Mouse (Mus musculus): ENCODE data around the gene Pip4k2b. TPM values are rescaled to one million over a fixed set of nuclear protein-coding genes. Genes with fewer than 3 reads are reported as not detected.

Gene Pip4k2b
- total RNA-seq, 2 experiments from 2014 or later = 2.9 to 12.6 TPM

DNA sequence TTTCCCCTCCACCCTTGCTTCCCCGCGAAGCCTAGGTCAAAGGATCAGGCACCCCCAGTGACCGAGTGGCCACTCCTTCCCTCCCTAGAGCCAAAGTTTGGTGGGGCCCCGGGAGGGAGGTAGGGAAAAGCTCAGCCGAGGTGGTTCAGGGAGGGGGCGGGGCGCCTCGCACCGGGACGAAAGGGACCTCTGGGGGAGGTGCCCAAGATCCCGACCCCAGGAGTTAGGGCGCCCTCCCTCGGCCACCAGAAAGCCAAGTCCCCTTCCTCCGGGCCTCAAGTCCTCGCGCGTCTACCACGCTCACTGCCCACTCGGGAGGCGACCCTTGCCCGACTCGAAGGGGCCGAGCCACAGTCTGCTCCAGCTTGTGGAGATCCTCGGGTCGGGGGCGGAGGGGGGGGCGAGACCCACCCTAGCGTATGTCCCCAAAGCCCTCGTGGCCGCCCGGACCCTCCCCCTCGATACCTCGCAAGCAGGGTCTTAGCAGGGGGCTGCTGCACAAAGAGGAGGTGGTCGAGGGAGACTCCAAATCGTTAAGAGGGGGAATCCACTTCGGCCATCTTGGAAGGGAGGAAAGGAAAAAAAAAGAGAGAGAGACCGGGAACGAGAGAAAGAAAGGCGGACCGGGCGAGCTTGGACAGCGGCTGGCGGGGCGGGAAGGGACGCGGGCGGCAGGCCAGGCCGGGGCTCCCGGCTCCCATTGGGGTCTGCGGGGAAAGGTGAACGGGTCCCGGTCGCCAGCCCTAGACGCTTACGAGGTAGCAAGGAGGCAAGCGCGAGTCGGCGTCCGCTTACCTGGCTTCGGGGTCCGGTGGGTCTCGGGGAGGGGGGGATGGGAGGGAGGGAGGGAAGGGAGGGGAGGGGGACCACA lies 45.5 kb downstream of the Pip4k2b start:
- no peak for ATAC-seq (replicated peaks; ENCODE audit: low FRiP score, poor library complexity, severe bottlenecking)

DNA sequence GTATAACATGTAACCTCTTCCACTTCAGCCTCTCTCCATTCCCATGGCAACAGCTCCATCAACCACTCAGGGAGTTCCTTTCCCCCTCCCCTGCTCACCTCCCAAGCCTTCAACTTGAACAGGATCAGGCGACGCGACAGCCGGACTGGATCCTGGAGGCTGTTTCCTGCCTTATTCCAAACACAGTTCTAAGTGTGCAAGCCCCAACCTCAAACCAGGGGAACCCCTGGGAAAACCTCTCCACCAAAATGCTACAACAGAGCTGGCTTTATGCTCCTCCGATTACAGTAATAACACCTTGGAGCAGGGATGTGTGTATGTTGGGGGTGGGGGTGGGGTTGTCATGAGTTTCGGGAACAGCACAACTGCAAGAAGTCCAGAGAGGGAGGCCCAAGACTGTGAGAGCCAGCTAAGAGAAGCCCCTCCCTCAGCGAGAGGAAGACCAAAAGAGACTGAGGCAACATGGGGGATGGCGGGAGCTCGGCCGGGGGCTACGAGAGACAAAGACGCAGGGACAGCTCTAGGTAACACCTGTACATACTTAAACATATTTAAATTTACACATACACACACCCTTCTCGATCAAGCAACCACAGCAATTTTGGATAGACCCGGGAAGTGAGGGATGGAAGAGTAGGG lies 46.5 kb downstream of the Pip4k2b start:
- ATAC-seq (replicated peaks; ENCODE audit: low FRiP score, poor library complexity, severe bottlenecking) = no peak

GRCm38 (mm10) chr11:97697199-97697890 lies 47.2 kb downstream of the Pip4k2b start:
- no peak for ATAC-seq (replicated peaks; ENCODE audit: low FRiP score, poor library complexity, severe bottlenecking)

GRCm38 (mm10) chr11:97696669-97697068 lies 47.8 kb downstream of the Pip4k2b start:
- ATAC-seq (replicated peaks; ENCODE audit: low FRiP score, poor library complexity, severe bottlenecking) = no peak

DNA sequence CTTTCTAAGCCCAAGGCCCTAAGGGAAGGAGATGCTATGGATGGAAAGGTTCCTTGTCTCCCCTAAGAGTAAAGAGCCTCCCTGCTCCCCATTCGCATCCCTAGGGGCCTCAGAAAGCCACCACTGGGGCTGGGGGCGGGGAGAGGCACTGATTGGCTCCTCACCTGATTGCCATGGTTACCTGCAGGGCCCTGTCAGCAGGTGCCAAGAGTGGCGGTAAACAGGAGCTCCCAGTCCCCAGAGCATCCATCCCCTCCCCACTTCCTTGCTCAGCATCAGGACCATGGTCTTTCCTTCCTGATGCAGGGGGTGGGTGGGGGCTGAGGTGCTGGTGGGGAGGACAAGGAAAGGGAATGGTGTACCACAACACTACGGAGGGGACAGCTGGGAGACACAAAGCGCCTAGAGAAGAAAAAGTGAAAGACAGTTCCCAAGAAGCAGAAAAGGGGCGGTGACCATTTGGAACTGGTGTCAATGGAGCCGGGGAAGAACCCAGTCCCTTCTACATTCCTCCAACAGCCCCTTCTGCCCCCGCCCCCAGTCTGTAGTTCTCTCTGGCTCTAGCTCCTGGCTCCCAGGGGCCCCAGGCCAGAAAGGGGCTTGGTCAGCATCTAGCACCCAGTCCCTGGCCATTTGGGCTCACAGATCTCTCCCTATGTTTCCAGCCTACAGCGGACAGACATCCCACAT lies 48.6 kb downstream of the Pip4k2b start:
- no peak for ATAC-seq (replicated peaks; ENCODE audit: low FRiP score, poor library complexity, severe bottlenecking)

DNA sequence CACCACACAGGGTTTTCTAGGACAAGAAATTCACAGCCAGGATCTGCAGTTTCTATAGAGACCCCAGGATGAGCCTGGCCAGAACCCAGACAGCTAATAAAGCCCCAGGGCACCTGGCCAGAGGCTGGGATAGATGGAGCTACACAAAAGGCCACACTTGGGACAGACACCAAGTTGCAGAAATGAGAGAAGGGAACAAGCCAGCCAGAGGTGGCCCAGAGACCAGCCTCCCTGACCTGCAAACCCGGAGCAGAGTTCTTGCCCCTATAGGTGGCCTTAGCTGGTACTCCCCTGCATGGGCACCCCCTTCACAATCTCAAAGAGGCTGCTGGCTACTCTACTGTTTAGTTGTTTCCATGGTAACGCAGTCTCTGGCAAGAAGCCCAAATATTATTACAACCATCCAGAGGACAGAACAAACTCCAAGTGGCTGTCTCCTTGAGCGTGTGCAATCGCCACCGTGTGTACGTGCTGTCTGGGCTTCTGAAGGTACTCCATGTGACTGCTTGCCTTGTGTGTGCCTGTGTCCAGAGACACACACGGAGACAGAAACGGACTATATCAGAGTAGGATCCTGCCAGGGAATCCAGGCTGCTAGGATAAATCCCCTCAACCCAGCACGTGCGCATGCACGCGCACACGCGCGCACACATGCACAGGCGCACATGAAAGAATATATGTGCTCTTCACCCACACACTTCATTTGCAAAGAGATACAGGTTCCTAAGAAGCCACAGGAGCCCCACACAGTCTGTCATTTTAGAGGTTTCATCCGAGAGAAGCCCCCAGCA lies 49.4 kb downstream of the Pip4k2b start:
- ATAC-seq (replicated peaks; ENCODE audit: low FRiP score, poor library complexity, severe bottlenecking) = no peak

DNA sequence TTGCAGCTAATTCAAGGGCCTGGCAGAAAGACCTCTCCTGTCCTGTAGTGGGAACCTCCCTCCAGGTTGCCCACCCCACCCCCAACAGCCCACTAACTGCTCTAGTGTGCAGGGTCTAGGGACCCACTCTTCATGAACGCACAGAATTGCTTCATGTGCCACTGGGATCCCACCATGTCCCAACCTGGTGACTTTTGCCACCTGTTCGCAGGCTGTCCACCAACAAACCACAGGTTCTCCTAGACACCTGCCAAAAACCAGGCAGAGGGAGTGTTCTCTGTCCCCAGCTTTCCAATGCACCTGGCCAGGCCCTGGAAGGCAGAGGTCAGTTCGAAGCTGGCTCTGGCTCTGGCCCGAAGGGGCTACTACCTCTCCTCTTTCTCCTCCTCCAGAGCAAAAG lies 50.1 kb downstream of the Pip4k2b start:
- no peak for ATAC-seq (replicated peaks; ENCODE audit: low FRiP score, poor library complexity, severe bottlenecking)

- ATAC-seq (replicated peaks; ENCODE audit: low FRiP score, poor library complexity, severe bottlenecking) = 0 out of 2 replicates have a peak, but pooled peaks have one; percentile 8
Observed at GRCm38 (mm10) chr11:97689861-97690260, 54.6 kb downstream of the Pip4k2b start.

DNA sequence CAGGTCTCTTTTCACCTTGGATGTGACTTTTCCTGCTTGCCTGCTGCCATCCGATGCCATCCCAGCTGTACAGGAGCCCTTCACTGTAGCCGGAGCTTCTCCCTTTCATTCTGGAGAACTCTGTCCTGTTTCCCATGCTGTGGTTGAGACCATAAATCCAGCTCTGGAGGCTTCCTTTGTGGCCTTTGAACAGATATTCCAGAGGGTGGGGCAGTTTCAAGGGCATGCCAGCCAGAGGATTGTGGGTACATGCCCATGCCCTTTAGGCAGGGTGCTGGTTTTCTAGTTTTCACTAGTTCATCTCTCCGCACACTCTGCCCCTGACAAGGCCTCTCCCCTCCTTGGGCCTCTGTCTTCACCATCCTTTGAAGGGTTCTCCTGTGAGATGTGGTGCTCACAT lies 57.4 kb downstream of the Pip4k2b start:
- no peak for ATAC-seq (replicated peaks; ENCODE audit: low FRiP score, poor library complexity, severe bottlenecking)

DNA sequence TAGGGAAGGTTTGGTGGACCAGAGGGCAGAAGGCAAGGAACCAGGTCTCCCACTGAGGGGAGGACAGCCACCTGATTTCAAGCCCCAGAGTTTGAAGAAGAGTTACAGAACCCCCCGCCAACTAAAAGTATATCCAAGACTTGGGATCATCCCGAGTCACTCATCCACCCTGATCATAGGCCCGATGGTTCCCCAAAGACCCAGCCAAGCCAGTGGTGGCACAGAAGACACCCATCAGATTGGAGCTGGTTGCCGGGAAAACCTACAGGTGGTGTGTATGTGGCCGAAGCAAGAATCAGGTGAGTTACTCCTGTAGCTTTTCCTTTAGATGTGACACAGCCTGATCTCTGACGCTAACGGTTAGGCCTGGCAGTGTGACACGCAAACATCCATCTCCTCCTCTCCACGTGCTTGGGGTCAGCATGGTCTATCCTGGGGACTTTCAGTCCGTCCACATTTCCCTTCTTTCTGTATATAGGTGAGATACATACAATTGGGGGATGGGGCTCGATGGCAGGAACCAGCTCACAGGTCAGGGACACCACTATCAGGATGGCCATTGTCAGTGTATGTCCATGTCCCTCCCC lies 58.1 kb downstream of the Pip4k2b start:
- no peak for ATAC-seq (replicated peaks; ENCODE audit: low FRiP score, poor library complexity, severe bottlenecking)

DNA sequence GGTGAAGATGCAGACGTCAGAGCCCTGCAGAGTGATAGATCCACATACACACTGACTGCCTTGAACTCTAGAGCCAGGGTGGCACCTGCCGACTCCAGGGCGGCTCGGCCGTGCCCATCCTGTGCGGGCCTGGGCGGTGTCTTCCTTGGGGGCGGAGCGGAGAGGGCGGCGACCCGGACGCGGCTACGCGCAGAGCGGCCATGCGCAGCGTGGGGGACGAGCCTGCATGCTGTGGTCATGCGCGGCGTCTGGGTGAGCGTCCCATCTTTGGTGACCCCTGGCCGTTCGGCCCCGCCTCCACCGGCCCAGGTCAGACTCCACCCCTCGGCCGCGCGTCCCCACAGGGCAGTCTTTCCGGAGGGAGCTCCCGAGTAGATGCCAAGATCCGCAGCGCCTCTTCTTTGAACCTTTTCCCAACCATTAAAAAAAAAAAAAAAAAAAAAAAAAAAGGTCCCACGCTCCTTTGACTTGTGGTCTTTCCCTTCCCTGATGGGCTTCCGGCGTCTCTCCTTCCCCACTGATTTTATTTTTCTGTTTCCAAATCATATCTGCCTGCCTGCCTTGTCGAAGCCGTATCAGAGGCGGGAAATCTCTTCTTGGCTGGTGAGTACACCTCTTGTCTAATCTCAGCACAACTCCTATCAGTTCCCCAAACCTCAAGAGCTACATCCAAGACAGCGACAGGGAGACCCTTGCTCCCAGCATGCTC lies 58.7 kb downstream of the Pip4k2b start, which contains the start of gene Cisd3:
Gene Cisd3, plus strand, starts transcription at position 214 of the 709 bp plus-strand sequence.
- ATAC-seq (replicated peaks; ENCODE audit: low FRiP score, poor library complexity, severe bottlenecking) = no peak

GRCm38 (mm10) chr11:97684766-97685165 lies 59.7 kb downstream of the Pip4k2b start:
- no peak for ATAC-seq (replicated peaks; ENCODE audit: low FRiP score, poor library complexity, severe bottlenecking)

DNA sequence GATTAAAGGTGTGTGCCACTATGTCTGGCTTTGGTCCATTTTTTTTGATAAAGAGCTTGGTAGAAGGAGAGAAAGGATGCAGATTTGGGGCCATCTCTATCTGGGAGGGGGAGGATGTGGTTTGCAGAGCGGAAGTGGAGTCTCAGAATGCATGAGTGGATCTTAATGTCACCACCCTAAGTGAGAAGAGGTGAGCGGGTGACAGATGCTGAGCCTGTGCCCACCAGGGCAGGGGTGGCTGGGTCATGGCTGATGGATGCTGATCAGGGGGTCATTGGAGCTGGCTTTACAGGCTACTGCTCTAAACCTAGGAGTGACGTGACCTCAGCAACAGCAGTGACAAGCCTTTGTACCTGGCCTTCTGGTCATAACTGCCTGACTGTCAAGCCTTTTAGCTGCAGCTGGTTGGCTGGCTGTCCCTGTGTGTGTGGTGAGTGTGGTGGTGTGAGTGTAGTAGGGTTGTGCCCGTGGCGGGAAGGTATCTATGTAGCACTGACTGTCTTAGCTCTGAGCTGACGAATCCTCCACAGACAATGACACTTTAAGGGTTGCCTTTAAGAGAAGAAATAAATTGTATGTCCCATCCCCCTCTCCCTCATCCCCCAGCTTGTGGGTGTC lies 60.3 kb downstream of the Pip4k2b start:
- ATAC-seq (replicated peaks; ENCODE audit: low FRiP score, poor library complexity, severe bottlenecking) = no peak

GRCm38 (mm10) chr11:97682504-97683055 lies 61.9 kb downstream of the Pip4k2b start:
- no peak for ATAC-seq (replicated peaks; ENCODE audit: low FRiP score, poor library complexity, severe bottlenecking)

DNA sequence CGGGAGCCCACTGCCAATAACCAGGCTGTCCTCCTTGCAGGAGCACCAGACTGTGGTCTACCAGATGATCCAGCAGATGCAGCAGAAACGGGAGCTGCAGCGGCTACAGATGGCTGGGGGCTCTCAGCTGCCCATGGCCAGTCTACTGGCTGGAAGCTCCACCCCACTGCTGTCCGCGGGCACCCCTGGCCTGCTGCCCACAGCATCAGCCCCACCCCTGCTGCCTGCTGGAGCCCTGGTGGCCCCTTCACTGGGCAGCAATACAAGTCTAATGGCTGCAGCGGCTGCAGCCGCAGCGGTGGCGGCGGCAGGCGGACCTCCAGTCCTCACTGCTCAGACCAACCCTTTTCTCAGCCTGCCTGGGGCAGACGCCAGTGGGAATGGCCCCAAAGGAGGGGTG lies 64.1 kb downstream of the Pip4k2b start:
- no peak for ATAC-seq (replicated peaks; ENCODE audit: low FRiP score, poor library complexity, severe bottlenecking)

DNA sequence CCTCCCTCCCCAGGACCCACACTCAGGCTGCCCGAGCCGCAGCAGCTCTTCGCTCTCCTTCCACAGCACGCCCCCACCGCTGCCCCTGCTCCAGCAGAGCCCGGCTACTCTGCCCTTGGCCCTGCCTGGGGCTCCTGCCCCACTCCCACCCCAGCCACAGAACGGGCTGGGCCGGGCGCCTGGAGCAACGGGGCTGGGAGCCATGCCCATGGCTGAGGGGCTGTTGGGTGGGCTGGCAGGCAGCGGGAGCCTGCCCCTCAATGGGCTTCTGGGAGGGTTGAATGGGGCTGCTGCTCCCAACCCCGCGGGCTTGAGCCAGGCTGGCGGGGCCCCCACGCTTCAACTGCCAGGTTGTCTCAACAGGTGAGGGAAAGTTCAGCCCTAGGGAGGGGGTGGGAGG lies 66.2 kb downstream of the Pip4k2b start:
- ATAC-seq (replicated peaks; ENCODE audit: low FRiP score, poor library complexity, severe bottlenecking) = no peak

- no peak for ATAC-seq (replicated peaks; ENCODE audit: low FRiP score, poor library complexity, severe bottlenecking)
Observed at GRCm38 (mm10) chr11:97677842-97678241, 66.7 kb downstream of the Pip4k2b start.

GRCm38 (mm10) chr11:97677381-97677780 lies 67.1 kb downstream of the Pip4k2b start:
- ATAC-seq (replicated peaks; ENCODE audit: low FRiP score, poor library complexity, severe bottlenecking) = no peak

All from erythroid progenitor cell, adult 5-6 weeks (primary cell).